Mouse (Mus musculus): ENCODE results near the gene Rprd1b.

Gene Rprd1b

GRCm38 (mm10) chr2:158152685-158153309 lies 124.5 kb downstream of the Rprd1b start:
- no peak for DNase-seq

GRCm38 (mm10) chr2:158153728-158154343 lies 125.5 kb downstream of the Rprd1b start:
- DNase-seq, result no peak

- DNase-seq, result no peak
Observed at GRCm38 (mm10) chr2:158154641-158155040, 126.3 kb downstream of the Rprd1b start.

GRCm38 (mm10) chr2:158155101-158155500 lies 126.8 kb downstream of the Rprd1b start:
- DNase-seq, result no peak

- DNase-seq, result no peak
Observed at GRCm38 (mm10) chr2:158155615-158156014, 127.3 kb downstream of the Rprd1b start.

GRCm38 (mm10) chr2:158156487-158156886 lies 128.2 kb downstream of the Rprd1b start:
- DNase-seq, result no peak

GRCm38 (mm10) chr2:158157654-158158053 lies 129.4 kb downstream of the Rprd1b start:
- DNase-seq, result no peak

GRCm38 (mm10) chr2:158159376-158160235 lies 131.3 kb downstream of the Rprd1b start:
- no peak for DNase-seq

GRCm38 (mm10) chr2:158161761-158162160 lies 133.5 kb downstream of the Rprd1b start:
- no peak for DNase-seq

- DNase-seq, result no peak
Observed at GRCm38 (mm10) chr2:158163034-158163433, 134.7 kb downstream of the Rprd1b start.

- peak; percentile 21 for DNase-seq
Observed at GRCm38 (mm10) chr2:158165776-158166175, 137.5 kb downstream of the Rprd1b start.

- DNase-seq, result peak; percentile 50
Observed at GRCm38 (mm10) chr2:158166628-158167027, 138.3 kb downstream of the Rprd1b start.

- DNase-seq, result no peak
Observed at GRCm38 (mm10) chr2:158167496-158168205, 139.4 kb downstream of the Rprd1b start.

- no peak for DNase-seq
Observed at GRCm38 (mm10) chr2:158168741-158169211, 140.5 kb downstream of the Rprd1b start.

- no peak for DNase-seq
Observed at GRCm38 (mm10) chr2:158169351-158169750, 141.1 kb downstream of the Rprd1b start.

GRCm38 (mm10) chr2:158169771-158170170 lies 141.5 kb downstream of the Rprd1b start:
- no peak for DNase-seq

GRCm38 (mm10) chr2:158170394-158170793 lies 142.1 kb downstream of the Rprd1b start:
- no peak for DNase-seq

- no peak for DNase-seq
Observed at GRCm38 (mm10) chr2:158174438-158174837, 146.1 kb downstream of the Rprd1b start.

- DNase-seq, result no peak
Observed at GRCm38 (mm10) chr2:158174958-158175357, 146.7 kb downstream of the Rprd1b start.

- DNase-seq, result no peak
Observed at GRCm38 (mm10) chr2:158175433-158175832, 147.1 kb downstream of the Rprd1b start.

GRCm38 (mm10) chr2:158176763-158177162 lies 148.5 kb downstream of the Rprd1b start:
- DNase-seq, result no peak

- no peak for DNase-seq
Observed at GRCm38 (mm10) chr2:158177574-158177973, 149.3 kb downstream of the Rprd1b start.

GRCm38 (mm10) chr2:158178139-158178538 lies 149.8 kb downstream of the Rprd1b start:
- DNase-seq, result no peak

Measured in kidney, adult 18-20 months (tissue).